Mouse (Mus musculus): ENCODE results near the gene Gm20449. TPM values are rescaled to one million over a fixed set of nuclear protein-coding genes. Genes with fewer than 3 reads are reported as not detected.
A peak's percentile ranks its signal among the peaks of the same experiment; 100 is the strongest.
"Not testable (repeated sequence)": the region's sequence is repeated elsewhere in the genome, so short reads cannot be mapped to it uniquely, and the experiment has no call there.

Gm20449 gene
- polyA plus RNA-seq, 1 experiment: not detected

GRCm38 (mm10) chr7:41497871-41498270, 1.3 kb downstream of the Gm20449 start:
- H3K27me3 ChIP-seq (ENCODE audit: control insufficient read depth, insufficient read depth, low read length): no peaks in the 10 kb centered on the region
- no peak overlapping the region for H3K27ac ChIP-seq (ENCODE audit: insufficient read depth, low read depth, low read length)
- TF ChIP-seq CTCF (IDR thresholded peaks at IDR 0.05; ENCODE audit: extremely low read depth, insufficient read length, insufficient replicate concordance, low read depth, low read length) (no peak), POLR2A (IDR thresholded peaks at IDR 0.05; ENCODE audit: low read depth, low read length) (no peak)
- 100% methylated on average over 2 of the region's 2 CpGs for WGBS
- H3K36me3 ChIP-seq (ENCODE audit: control insufficient read depth, insufficient read depth, low read length): no peaks in the 10 kb centered on the region
- H3K4me3 ChIP-seq (ENCODE audit: low read depth, low read length): no peak overlapping the region
- H3K4me1 ChIP-seq (ENCODE audit: control insufficient read depth, insufficient read depth, insufficient read length, low read length): no peaks in the 10 kb centered on the region

- no peak for TF ChIP-seq CTCF (IDR thresholded peaks at IDR 0.05; ENCODE audit: extremely low read depth, insufficient read length, insufficient replicate concordance, low read depth, low read length)
- TF ChIP-seq POLR2A (IDR thresholded peaks at IDR 0.05; ENCODE audit: low read depth, low read length): no peak
- WGBS: 9% methylated on average over 10 of the region's 10 CpGs
- no peaks in the 10 kb centered on the region for H3K4me1 ChIP-seq (ENCODE audit: control insufficient read depth, insufficient read depth, insufficient read length, low read length)
- H3K27ac ChIP-seq (ENCODE audit: insufficient read depth, low read depth, low read length): no peak overlapping the region
- no peak overlapping the region for H3K4me3 ChIP-seq (ENCODE audit: low read depth, low read length)
- H3K27me3 ChIP-seq (ENCODE audit: control insufficient read depth, insufficient read depth, low read length): no peaks in the 10 kb centered on the region
- no peaks in the 10 kb centered on the region for H3K36me3 ChIP-seq (ENCODE audit: control insufficient read depth, insufficient read depth, low read length)
Observed at GRCm38 (mm10) chr7:41451864-41452263, 47.4 kb downstream of the Gm20449 start.

- H3K4me3 ChIP-seq (ENCODE audit: low read depth, low read length); H3K36me3 ChIP-seq (ENCODE audit: control insufficient read depth, insufficient read depth, low read length); H3K4me1 ChIP-seq (ENCODE audit: control insufficient read depth, insufficient read depth, insufficient read length, low read length); H3K27ac ChIP-seq (ENCODE audit: insufficient read depth, low read depth, low read length); H3K27me3 ChIP-seq (ENCODE audit: control insufficient read depth, insufficient read depth, low read length): not testable (repeated sequence)
- WGBS: 71% methylated on average over 1 of the region's 1 CpGs
Observed at GRCm38 (mm10) chr7:41448596-41448995, 50.6 kb downstream of the Gm20449 start, which contains the start of gene Vmn2r57. Vmn2r57 (minus strand) TSS chr7:41448696.

DNA sequence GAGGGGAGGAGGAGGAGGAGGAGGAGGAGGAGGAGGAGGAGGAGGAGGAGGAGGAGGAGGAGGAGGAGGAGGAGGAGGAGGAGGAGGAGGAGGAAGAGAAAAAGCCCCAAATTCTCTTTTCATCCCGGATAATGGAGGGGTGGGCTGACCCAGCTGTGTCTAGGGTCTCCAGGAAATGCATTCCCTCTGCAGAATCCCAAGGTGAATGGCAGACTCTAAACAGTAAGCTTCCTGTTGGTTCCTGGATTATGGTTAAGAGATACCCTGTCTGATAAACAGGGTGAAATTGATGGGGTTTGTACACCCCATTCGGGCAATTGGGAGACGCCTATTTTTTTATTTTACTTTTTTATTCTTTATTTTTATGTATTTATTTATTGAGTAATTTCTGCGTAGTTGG, 105.1 kb downstream of the Gm20449 start:
- Histone ChIP-seq H3K36me3 (ENCODE audit: control insufficient read depth, insufficient read depth, low read length) (no peaks in the 10 kb centered on the region), H3K4me3 (ENCODE audit: low read depth, low read length) (no peak overlapping the region), H3K27me3 (ENCODE audit: control insufficient read depth, insufficient read depth, low read length) (no peaks in the 10 kb centered on the region), H3K4me1 (ENCODE audit: control insufficient read depth, insufficient read depth, insufficient read length, low read length) (no peaks in the 10 kb centered on the region), H3K27ac (ENCODE audit: insufficient read depth, low read depth, low read length) (no peak overlapping the region)
- TF ChIP-seq POLR2A (IDR thresholded peaks at IDR 0.05; ENCODE audit: low read depth, low read length): no peak
- no peak for TF ChIP-seq CTCF (IDR thresholded peaks at IDR 0.05; ENCODE audit: extremely low read depth, insufficient read length, insufficient replicate concordance, low read depth, low read length)
- WGBS: 77% methylated on average over 4 of the region's 4 CpGs

DNA sequence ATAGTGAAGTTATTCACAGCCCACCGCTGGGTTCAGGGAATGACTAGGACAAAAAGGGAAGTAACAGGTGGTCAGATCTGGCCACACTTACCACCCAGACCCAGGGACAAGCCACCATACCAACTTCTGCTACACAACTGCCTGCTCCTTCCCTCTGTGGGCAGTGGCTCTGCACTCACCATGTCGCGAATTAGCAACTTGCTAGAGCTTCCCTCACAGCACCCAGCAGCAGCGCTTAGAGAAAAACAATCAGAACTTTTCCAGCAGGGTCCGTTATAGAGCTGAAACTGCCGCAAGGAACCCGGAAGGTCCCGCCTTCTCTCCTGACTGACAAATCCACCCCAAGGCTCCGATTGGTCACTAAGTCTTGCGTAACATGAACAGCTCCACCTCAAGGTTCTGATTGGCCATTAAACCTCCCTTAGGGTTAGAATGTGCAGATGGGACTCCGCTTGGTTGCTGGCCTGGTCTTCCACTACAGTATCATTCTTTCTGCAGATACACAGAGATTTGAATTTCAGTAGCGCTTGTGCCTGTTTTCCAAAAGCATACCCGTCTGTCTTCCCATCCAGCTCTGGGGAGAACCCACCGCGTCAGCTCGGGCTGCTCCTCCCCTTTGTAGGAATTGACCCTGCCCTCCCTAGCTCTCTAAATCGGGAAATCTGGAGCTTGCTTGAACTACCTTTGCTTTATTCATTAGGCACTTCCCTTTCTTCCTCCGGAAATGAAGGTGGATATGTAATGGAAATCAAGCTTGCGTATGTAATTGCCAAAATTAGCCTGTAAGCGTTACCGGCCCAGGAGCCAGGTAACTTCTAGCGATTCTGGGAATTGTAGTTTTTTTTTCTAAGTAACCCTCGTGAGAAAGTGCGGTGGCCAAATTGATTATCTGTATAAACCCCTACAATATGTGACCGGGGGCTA, 105.9 kb downstream of the Gm20449 start, which contains the start of gene AI987944:
Gene AI987944, minus strand, starts transcription at position 332 of the 924 bp plus-strand sequence.
- H3K4me3 ChIP-seq (ENCODE audit: low read depth, low read length): peak within 1 kb of the TSS; percentile 77
- no peaks in the 10 kb centered on the region for H3K36me3 ChIP-seq (ENCODE audit: control insufficient read depth, insufficient read depth, low read length)
- H3K27ac ChIP-seq (ENCODE audit: insufficient read depth, low read depth, low read length): peak within 1 kb of the TSS; percentile 76
- under 1% methylated on average over 25 of the region's 25 CpGs for WGBS
- TF ChIP-seq CTCF (IDR thresholded peaks at IDR 0.05; ENCODE audit: extremely low read depth, insufficient read length, insufficient replicate concordance, low read depth, low read length) (no peak), POLR2A (IDR thresholded peaks at IDR 0.05; ENCODE audit: low read depth, low read length) (0 out of 2 replicates have a peak, but pooled peaks have one; percentile 12)
- no peaks in the 10 kb centered on the region for H3K4me1 ChIP-seq (ENCODE audit: control insufficient read depth, insufficient read depth, insufficient read length, low read length)
- H3K27me3 ChIP-seq (ENCODE audit: control insufficient read depth, insufficient read depth, low read length): no peaks in the 10 kb centered on the region

Other genes with a start within 250 kb of the Gm20449 start
- 0.32 and 1.6 TPM in 2 replicates for gene AI987944, start 106.0 kb downstream of the Gm20449 start, polyA plus RNA-seq (2012; rRNA removed)
- gene Vmn2r57, start 50.7 kb downstream of the Gm20449 start, polyA plus RNA-seq (2012; rRNA removed): 0.01 TPM in 1 of 2 replicates, not detected in the other
- 1.3 and 2.0 TPM in 2 replicates for gene AW146154, start 473 bp upstream of the Gm20449 start, polyA plus RNA-seq (2012; rRNA removed)
- gene Gm6871, start 74.2 kb upstream of the Gm20449 start, polyA plus RNA-seq (2012; rRNA removed): not detected in 2 replicates
- 0.36 and 0.68 TPM in 2 replicates for gene 2610021A01Rik, start 99.8 kb upstream of the Gm20449 start, polyA plus RNA-seq (2012; rRNA removed)
- 0.15 TPM in 1 of 2 replicates, not detected in the other for gene Zfp788, start 133.8 kb upstream of the Gm20449 start, polyA plus RNA-seq (2012; rRNA removed)